Mouse (Mus musculus) spleen, postnatal 14 days (tissue): ENCODE data around the gene Ttc39b.

Experiments used
- DNase-seq, 2 experiments: peaks; one replicate each; pipeline ENCODE4 v3.0.0; 2021 to 2022; ENCODE audit warnings: low spot score in 2 of 2

Gene Ttc39b

DNA sequence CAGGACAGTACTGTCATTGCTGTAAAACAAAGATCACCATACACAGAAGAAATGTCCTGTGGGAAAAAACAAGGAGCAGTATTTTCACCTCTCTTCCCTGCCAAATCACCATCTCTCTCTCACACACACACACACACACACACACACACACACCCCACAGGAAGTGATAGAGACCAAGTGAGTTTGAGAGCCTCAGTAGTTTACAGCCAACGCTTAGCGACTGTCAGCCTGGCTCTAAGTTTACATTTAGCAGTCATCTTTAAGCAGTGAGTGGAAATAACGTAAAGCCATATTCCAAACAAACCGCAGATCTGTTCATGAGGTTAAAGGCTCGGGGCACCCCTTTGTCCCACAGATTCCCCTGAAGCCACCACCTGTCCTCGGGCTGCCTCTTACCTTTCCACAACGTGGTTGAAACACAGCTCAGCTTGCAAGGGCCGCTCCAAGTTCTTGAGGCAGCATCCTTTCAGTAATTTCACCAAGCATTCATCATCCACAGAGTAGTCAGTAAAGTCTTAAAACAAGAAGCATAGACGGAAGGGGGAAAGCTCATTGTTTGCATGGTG, 91.7 kb downstream of the Ttc39b start:
- DNase-seq: no peak

DNA sequence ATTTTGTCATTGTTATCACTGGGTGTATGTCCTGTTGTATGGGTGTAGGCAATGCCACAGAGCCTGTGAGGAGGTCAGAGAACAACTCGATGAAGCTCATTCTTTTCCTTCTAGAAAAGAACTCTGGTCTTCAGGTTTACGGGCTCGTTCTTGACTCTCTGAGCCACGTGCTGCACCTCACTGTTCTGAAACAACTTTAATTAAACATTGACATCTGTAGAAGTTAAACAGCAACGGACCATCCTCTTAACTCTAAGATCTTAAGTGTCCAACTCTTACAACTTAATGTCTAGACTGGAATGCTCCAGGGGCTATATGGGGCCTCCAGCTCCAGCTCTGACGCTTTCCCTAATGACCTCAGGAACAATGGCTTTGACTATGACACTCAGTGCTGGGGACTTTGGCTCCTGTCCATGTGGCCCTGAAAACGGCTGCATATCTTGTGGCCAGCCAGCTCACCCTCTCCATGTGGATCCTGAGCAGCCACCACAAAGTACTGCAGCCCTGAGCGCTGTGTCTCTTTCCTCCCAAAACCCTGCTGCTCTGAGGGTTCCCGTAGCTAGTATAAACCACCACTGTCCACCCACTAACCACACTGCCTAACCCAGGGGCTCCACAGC, 95.3 kb downstream of the Ttc39b start:
- DNase-seq: no peak

DNA sequence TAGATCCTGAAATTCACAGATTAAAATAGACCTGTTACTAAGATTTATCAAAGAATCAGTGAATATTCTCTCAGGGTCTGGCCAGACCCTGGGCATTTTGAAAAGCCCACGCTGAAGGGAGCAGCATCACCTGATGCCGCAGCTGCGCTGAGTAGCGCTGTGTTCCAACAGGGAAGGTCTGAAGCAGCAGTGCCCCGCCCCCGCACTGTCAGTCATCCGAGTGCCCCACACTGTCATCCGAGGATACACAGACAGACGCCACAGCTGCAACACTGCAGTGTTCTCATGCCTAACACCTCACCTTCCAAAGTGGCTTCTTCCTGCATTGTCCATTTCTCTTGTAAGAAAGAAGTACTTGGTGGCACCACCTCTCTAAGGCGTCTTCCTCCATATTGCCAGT, 96.0 kb downstream of the Ttc39b start:
- no peak for DNase-seq

DNA sequence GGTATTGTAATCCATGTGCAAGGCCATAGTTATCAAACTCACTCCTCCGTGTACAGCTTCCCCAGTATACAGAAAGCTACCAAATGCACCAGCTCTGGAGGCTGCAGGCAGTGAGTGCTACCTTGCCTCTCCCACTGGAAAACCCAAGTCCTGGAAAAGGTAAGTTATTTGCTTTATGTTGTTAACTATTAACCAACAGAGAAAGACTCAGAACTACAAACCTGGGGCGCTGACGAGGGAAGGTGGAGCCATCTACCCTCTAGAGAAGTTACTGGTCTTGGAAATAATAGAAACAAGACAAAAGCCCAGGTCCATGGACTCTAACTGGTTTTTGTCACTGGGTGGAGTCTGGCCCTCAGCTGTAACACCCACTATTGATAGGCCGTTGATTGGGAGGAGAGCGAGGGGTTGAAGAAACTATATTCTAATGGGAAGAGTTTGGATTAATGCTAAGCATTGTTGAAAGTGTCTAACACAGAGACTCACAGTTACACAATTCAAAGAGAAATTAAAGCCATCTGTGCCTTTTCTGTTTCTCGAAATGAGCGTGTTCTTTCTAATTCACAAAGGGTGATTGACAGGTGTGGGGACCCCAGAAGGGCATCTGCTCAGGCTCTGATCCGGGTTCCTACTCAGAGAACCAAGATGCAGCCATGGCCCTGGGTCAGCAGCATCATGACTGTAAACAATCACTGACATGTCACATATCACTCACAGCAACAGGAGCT, 98.3 kb downstream of the Ttc39b start:
- no peak for DNase-seq

DNA sequence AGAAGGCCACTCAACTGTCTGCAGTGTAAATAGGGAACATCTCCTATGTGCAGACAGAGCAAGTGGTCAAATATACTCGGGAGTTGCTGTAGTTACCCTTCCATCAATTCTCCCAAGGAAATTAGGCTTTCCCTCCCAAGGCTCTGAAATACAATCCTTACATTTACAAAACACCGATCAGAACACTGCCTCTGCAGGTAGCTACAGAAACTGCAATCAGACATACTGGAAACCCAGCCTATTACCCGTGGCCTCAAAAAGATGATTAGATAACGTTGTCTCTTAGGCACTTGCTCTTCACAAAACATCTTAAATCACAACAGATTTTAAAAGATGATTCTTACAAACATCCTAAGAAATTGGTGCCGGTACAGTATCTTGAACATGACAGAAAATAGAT, 99.8 kb downstream of the Ttc39b start:
- no peak for DNase-seq

DNA sequence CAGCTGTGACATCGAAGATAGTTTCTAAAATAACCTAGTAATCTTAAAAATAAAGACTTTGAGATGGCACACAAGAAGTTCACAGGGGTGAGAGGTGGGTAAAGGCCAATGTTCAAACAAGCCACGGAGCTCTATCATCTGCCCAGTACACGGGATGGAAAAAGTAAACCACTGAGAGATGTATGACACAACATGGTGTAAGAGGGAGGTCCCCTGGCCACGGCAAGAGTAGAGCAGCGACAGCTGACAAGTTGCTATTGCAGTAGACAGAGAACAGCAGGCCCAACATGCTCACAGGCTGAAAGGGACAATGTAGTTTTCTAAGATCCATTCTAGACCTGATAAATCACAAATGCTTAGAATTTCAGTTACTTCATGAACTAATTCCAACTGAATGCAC, 100.9 kb downstream of the Ttc39b start:
- DNase-seq: no peak

DNA sequence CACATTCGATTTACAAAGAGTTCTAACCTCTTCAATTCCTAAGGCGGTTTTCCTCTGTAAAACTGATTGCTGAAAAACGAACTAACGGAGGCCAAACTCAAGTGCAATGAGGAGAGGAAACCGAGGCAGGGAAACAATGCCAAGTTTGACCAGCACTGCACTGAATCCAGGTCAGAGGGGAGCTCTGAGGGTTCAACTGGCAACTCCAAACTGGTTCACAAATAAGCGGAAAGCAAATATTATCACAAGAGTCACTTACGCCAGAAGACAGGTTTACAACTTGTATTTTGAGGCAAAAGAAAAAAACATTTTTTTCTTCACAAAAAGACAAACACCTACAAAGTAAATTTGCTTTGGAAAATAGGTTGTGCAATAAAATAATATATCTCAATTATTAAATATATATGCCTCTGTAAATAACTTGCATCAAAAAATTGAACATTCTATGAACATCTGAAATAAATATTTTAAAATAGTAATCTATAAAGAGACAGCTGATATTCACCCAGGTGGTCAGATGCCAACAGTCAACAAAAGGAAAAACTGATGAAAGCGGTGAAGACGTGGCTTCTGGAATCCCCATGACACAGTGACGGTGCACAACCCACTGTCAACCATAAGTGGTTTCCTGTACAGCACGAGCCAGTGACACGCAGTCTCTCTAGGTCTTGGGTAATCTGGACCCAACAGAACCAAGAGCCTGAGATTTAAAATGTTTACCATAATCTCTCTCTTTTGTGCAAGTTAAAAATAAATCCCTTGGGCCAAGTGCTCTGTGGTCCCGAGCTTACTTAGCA, 103.1 kb downstream of the Ttc39b start:
- DNase-seq: no peak

DNA sequence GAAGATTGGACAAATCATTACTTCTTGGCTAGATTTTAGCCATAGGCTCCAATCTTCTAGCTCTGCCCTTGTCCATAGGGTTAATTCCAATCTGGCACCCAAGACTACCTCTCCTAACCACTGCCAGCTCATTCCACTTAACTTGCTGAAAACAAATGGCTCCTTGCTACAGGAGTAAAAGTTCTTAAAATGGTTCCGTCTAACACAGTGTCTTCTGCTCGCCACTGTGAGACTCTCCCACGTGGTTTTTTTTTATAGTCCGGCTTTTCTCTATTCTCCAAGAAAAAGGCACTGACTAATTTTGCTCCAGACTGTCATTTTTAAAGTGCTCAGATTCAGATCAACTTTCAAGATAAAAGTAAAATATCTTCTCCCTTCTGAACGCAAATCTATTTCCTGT, 104.8 kb downstream of the Ttc39b start:
- DNase-seq: no peak

DNA sequence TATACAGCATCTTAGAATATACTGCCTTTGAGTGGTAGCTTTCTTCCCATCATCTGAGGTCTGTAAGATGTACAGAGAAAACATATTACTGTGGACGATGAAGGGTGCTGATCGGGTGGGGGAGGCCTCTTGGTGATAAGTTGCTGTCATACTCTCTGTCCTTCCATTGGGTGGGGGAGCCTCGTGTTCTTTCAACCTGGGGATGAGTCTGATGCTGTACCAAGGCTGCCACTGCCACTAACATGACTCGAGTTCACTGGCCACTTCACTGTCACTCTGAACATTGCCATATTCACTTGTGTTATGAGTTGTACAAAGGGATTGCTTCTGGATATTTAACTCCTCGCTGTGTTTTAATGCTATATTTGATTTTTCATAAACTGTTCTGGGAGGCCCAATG, 106.9 kb downstream of the Ttc39b start:
- no peak for DNase-seq

DNA sequence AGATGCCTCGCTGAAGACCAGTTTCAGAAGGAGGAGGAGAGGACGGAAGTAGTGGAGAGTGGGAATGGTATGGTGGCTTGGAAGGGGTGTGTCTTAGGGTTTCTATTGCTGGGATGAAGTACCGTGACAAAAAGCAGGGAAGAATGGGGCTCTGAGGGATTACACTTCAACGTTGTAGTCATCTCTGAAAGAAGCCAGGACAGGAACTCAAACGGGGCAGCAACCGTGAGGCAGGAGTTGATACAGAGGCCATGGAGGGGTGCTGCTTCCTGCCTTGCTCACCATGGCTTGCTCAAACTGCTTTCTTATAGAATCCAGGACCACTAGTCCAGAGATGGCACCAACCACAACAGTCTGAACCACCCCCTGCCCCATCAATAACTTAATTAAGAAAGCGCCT, 107.7 kb downstream of the Ttc39b start:
- DNase-seq: no peak

DNA sequence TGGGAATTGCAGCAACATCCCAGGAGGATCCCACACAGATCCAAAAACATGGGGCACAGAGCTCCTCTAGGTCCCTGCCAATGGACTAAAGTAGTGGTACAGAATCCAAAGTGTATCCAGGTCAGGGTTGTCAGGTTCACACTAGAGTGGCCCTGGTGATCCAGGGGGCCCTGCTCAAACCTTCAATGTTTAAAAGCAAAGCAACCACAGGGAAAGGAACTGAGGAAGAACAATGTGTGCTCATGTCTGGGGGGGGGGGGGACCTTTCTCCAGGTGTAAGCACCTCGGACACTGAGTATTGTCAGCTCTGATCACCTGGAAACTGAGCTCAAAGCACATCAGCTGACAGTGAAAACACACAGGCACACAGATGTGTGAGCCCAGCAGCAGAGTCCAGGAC, 108.3 kb downstream of the Ttc39b start:
- DNase-seq: no peak

DNA sequence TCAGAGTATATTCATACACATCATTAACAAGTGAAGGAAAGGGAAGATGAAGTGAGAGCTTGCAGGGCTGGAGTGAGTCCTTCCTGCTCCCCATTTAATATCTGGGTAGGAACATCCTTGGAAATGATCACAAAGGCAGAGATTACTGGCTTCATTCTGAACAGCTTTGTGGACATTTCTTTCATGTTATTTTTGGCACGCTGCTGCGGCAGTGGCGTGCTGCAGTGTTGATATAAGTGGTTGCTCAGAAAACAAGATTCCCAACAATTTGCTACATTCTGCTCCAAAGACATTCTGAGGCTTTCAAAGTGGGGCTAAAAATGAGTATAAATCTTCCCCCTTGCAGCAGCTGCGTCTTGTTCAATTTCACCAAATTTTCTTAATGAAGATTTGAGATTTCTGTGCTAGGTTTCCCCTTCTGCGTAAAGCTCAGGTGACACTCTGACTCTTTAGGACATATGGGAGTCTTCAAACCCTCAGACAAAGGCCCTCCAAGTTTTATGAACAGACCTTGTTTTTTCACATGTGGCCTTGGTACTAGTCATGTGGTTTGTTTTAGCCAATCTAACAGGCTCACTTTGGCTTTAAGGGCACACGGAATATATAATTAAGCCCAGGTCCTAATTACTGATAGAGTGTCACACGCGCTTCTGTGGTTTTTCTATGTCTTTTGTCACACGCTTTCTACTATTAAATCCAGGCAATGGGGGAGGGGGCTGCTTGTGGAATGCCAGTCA, 109.1 kb downstream of the Ttc39b start:
- no peak for DNase-seq

DNA sequence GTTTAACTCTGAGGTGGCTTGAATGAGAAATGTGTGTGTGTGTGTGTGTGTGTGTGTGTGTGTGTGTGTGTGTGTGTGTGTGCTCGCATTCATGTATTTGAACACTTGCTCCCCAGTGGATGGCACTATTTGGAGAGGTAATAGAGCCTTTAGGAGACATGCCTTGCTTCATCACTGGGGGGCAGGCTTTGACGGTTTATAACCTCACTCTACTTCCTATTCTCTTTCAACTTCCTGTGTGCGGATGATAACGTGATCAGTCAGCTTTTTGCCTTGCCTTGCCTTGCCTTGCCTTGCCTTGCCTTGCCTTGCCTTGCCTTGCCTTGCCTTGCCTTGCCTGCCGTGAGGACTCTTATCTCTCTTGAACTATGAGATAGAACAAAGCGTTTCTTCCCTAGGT, 110.3 kb downstream of the Ttc39b start:
- DNase-seq: no peak

DNA sequence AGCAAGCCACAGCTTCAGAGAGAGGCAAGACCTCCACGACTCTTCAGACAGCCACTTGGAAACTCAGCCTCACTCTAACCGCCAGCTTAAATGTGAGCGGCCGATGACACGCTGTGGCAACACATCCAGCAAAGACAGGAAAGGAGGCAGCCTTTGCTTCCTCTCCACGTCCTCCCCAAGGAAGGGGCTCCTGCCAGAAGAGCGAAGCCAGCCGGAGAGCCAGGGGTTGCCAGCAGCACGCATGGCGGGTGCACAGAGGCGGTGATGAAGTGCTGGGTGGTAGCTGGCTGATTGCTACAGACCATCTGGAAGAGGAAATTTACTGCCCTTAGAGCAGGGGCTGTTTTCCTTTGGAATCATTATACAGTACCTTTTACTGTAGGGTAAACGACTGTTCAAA, 112.3 kb downstream of the Ttc39b start:
- DNase-seq: no peak

DNA sequence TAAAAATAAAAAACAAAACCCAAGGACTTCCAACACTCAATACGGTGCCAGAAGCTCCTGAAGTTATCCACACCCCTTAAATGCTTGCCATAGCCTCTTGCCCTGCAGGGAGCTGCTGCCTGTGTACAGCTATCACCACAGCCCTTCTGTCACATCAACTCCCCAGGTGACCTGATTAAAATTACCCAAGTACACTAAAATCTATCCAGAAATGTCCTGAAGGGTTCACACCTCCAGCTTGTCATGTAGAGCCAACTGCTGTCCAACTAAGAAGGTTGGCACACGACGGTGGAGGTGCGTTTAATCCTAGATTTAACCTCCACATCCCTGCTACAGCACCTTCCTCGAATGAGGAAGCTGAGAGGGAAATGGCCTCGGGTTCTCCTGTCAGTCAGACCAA, 113.6 kb downstream of the Ttc39b start:
- no peak for DNase-seq

DNA sequence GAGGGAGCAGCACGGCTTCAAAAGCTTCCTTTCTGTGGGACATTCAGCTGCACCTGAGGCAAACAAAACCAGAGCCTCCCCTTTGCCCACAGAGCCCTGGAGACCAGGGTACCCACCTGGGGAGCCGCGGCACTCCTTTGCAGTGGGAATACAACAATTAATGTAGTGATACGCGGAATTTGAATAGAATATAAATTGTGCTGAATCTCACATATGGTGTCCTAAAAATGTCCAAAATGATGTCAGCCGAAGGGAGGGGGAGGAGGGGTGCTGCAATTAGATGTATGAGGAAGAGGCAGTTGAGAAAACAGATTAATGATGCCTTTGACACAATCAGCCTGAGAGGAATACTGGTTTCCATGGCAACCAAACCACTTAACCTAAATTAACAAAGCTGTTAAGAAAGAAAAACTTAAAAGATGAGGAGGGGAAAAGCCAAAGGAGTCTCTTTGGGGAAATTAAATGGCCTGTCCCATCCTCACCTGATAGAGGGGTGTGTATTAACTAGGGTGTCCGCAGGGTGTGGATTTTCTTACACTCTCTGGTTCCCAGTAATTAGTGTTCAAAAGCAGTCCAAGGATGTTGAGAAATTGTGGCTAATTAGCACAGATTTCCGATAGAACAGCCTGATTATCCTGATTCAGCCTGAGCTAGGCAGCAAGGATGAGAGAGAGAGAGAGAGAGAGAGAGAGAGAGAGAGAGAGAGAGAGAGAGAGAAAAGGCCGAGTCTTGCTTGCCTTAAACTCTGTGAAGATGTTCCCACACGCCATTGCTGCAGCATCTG, 117.1 kb downstream of the Ttc39b start:
- no peak for DNase-seq

DNA sequence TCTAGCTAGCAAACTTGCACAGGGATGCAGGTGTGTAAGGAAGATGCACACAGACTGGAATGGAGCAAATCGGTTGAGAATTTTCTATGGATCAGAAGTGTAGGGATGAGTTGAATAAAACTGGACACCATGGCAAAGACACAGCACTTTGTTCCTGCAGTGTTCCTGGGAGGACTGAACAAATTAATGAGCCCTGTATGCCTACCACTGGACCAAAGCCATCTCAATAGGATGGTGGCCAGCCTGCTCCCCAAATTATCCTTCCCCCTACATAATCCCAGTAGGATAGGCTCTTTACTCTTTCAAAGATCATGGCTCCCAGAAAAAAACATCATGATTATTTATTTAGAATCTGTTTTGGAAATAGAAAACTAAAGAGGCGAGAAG, 117.6 kb downstream of the Ttc39b start:
- no peak for DNase-seq

DNA sequence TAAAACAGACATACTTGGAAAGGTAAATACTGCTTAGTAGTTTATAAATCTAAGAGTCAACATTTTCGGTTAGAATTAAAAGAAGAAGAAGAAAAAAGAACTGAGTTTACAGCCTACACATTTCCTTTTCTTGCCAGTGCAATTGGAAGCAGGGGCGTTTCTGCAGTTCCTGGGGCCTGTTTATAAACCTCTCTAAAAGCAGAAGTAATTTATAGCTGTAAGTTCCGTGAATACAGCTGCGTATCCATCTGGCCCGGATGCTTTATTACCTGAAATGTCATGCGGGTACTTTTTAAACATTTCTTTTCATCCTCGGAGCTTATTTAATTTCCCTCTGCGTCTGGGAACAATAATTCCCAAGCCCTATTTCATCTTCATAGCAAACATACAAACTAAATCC, 124.7 kb downstream of the Ttc39b start:
- DNase-seq: no peak

DNA sequence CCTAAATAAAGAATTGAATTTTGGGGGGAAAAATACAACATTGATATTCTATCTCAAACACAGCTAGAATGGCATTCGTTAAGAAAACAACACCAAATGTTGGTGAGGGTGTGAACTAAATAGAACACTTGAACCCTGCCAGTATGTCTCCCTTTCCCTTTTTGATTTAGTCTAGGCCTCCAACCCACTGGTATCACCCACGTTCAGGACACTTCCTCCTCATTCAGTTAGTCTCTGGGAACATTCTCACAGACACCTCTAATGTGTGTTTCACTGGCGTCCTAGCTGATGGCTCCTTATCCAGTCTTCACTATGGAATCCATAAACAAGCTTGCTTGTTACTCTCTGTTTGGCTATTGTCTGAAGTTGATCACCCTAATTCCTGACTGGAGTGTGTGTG, 125.9 kb downstream of the Ttc39b start:
- no peak for DNase-seq

DNA sequence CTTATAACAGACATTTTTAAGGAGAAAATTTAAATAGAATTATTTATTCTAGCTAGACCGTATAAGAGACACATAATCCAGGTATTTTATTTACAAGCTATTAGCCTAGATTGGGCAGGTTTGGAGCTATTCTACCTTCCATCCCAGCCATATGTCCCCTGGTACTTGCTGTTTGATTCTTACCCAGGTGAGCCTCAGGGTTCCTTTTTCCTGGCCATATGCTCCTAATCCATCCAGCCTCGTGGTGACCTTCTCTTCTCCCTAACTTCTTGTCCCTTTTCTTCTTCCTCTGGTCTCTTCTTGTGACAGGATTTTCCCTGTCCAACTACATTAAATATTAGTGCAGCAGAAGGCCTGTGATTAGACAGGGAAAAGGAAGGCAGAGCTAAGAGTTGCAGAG, 134.3 kb downstream of the Ttc39b start:
- DNase-seq: no peak

DNA sequence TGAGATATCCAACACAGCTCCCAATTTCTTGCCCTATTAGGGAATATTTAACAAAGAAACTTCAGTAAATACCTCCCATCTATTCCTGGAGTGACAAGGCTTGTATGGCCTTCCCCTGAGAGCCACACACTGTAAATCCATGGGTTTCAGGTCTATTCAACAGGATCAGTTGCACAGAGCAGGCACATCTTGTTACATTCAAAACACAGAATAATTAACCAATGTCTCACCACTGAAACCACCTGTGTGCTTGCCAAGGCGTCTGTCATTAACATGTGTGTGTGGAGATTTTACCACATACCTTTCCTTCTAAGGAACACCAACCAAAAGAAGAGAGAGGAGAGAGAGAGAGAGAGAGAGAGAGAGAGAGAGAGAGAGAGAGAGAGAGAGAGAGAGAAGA, 136.7 kb downstream of the Ttc39b start:
- no peak for DNase-seq
